38 mouse cellular contexts compared by ENCODE assay signal in the genomic region with DNA sequence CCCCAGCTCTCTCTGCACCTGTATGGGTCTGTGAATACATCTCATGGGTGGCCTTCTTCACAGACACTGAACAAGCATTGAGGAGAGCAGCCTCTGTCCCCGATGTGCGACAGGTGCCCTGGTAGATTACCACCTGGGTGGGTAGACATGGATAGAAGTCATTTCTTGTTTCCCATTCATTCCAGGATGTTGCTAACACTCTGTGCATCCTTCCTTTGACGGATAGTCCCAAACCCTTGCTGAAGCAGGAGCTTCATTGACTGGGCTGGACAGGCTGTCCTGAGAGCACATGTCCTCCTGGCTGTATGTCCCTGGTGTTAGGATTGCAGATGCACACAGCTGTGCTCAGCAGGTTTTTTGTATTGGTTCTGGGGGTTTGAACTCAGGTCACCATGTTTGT. TPM values are rescaled to one million over a fixed set of nuclear protein-coding genes. Genes with fewer than 3 reads are reported as not detected.
"Had no signal": no experiment of that assay in that cellular context is flagged by ENCODE, and none has a peak within 500 bp of the region (broad histone marks: within the 10 kb centered on the region; RNA-seq: fewer than 3 reads in every experiment).

No protein-coding gene starts in this region.

- H3K27ac ChIP-seq: heart, embryonic 13.5 days; heart, embryonic 15.5 days; hindbrain, embryonic 10.5 days; hindbrain, embryonic 12.5 days; hindbrain, embryonic 13.5 days; hindbrain, embryonic 14.5 days; hindbrain, embryonic 15.5 days; hindbrain, postnatal 0 days; intestine, embryonic 15.5 days; kidney, embryonic 15.5 days; kidney, postnatal 0 days; layer of hippocampus, adult 2 months; left cerebral cortex, adult 2 months had no signal

- H3K4me1 ChIP-seq: heart, embryonic 12.5 days; heart, embryonic 13.5 days; heart, embryonic 15.5 days; hindbrain, embryonic 12.5 days had no signal

- H3K4me3 ChIP-seq: heart, embryonic 12.5 days; heart, embryonic 13.5 days; heart, embryonic 15.5 days; hindbrain, embryonic 10.5 days; hindbrain, embryonic 12.5 days; hindbrain, embryonic 13.5 days; hindbrain, embryonic 15.5 days; intestine, embryonic 15.5 days; kidney, embryonic 15.5 days; layer of hippocampus, adult 2 months; left cerebral cortex, adult 2 months had no signal

- H3K9me3 ChIP-seq: heart, embryonic 12.5 days; heart, embryonic 13.5 days; heart, embryonic 15.5 days; hindbrain, embryonic 10.5 days; hindbrain, embryonic 12.5 days; hindbrain, embryonic 13.5 days; hindbrain, embryonic 15.5 days; intestine, embryonic 15.5 days; kidney, embryonic 15.5 days had no signal

- DNase-seq: heart, postnatal 10 days; heart, postnatal 14 days; heart, postnatal 4 days; kidney, adult 11 months; kidney, adult 18-20 months; kidney, adult 2 months; kidney, adult 8-10 months; kidney, adult 9 months; kidney, postnatal 10 days; kidney, postnatal 14 days; kidney, postnatal 25 days; kidney, postnatal 36 days; kidney, postnatal 4 days; layer of hippocampus, adult 9-11 months; layer of hippocampus, postnatal 36 days had no signal

- H3K36me3 ChIP-seq: heart, embryonic 12.5 days; heart, embryonic 13.5 days; heart, embryonic 15.5 days; hindbrain, embryonic 10.5 days; hindbrain, embryonic 12.5 days; hindbrain, embryonic 13.5 days; hindbrain, embryonic 15.5 days; intestine, embryonic 15.5 days; kidney, embryonic 15.5 days had no signal

RNA-seq across cellular contexts. Expression of gene T, which starts 33.5 kb away (rescaled TPM):
- total RNA-seq: heart, postnatal 10 days; heart, postnatal 14 days; heart, postnatal 25 days; heart, postnatal 4 days; hematopoietic stem cell, adult 5-6 weeks; layer of hippocampus, adult 18-20 months; layer of hippocampus, adult 2 months; layer of hippocampus, postnatal 14 days; layer of hippocampus, postnatal 25 days; layer of hippocampus, postnatal 36 days; left cerebral cortex, adult 18-20 months; left cerebral cortex, adult 2 months; left cerebral cortex, adult 8-10 months had no signal
- polyA plus RNA-seq: inflammation-experienced regulatory T-cells, adult 6 months; kidney, adult 2 months; large intestine, adult 2 months had no signal

RNA-seq across cellular contexts. Expression of gene Pde10a, which starts 57.4 kb away (rescaled TPM):
- polyA plus RNA-seq: inflammation-experienced regulatory T-cells, adult 6 months had no signal
